Mouse (Mus musculus) c-Kit-positive CD71-positive TER-119-negative erythroid progenitor cells, embryonic 14.5 days (primary cell): ENCODE measurements around the gene Aurkb.
"Not testable (repeated sequence)": the region's sequence is repeated elsewhere in the genome, so short reads cannot be mapped to it uniquely, and the experiment has no call there.

ENCODE experiments used
- DNase-seq: peaks from one replicate; pipeline ENCODE4 v3.0.0-alpha.2; 2013; ENCODE audit warnings: low read depth

The Aurkb gene

GRCm38 (mm10) chr11:69045531-69046394 lies at the start of gene Aurkb:
Aurkb (plus strand) TSS chr11:69045647.
- peak; percentile 93 for DNase-seq

- DNase-seq = no peak
Measured at GRCm38 (mm10) chr11:68997080-68997479, 48.4 kb upstream of the Aurkb start.

- not testable (repeated sequence) for DNase-seq
Measured at GRCm38 (mm10) chr11:69002782-69003181, 42.7 kb upstream of the Aurkb start.

GRCm38 (mm10) chr11:69003592-69003991 lies 41.9 kb upstream of the Aurkb start:
- DNase-seq = no peak

GRCm38 (mm10) chr11:69005193-69005592 lies 40.3 kb upstream of the Aurkb start:
- peak; percentile 61 for DNase-seq

GRCm38 (mm10) chr11:69006575-69006974 lies 38.9 kb upstream of the Aurkb start:
- not testable (repeated sequence) for DNase-seq

- DNase-seq = peak; percentile 94
Measured at GRCm38 (mm10) chr11:69008182-69009121, 37.0 kb upstream of the Aurkb start, which contains the start of gene Pfas. Pfas (minus strand) TSS chr11:69008460.

GRCm38 (mm10) chr11:69009508-69009907 lies 35.9 kb upstream of the Aurkb start:
- no peak for DNase-seq

GRCm38 (mm10) chr11:69010400-69011323 lies 34.8 kb upstream of the Aurkb start:
- no peak for DNase-seq

- not testable (repeated sequence) for DNase-seq
Measured at GRCm38 (mm10) chr11:69011445-69011844, 34.0 kb upstream of the Aurkb start.

- peak; percentile 91 for DNase-seq
Measured at GRCm38 (mm10) chr11:69012071-69012601, 33.3 kb upstream of the Aurkb start.

GRCm38 (mm10) chr11:69015644-69016441 lies 29.6 kb upstream of the Aurkb start, which contains the start of gene Ctc1:
Ctc1 (plus strand) TSS chr11:69015911.
- peak; percentile 92 for DNase-seq

GRCm38 (mm10) chr11:69016755-69017154 lies 28.7 kb upstream of the Aurkb start:
- DNase-seq = no peak

- no peak for DNase-seq
Measured at GRCm38 (mm10) chr11:69020691-69021090, 24.8 kb upstream of the Aurkb start.

GRCm38 (mm10) chr11:69026562-69026961 lies 18.9 kb upstream of the Aurkb start:
- DNase-seq = no peak

GRCm38 (mm10) chr11:69028805-69029204 lies 16.6 kb upstream of the Aurkb start:
- DNase-seq = no peak

- no peak for DNase-seq
Measured at GRCm38 (mm10) chr11:69033552-69033951, 11.9 kb upstream of the Aurkb start.

- DNase-seq = no peak
Measured at GRCm38 (mm10) chr11:69034585-69034984, 10.9 kb upstream of the Aurkb start.

GRCm38 (mm10) chr11:69035411-69035810 lies 10.0 kb upstream of the Aurkb start:
- no peak for DNase-seq

GRCm38 (mm10) chr11:69035849-69036248 lies 9.6 kb upstream of the Aurkb start:
- peak; percentile 87 for DNase-seq
